Mouse (Mus musculus): Measurements from ENCODE around the gene Sun2. TPM values are rescaled to one million over a fixed set of nuclear protein-coding genes. Genes with fewer than 3 reads are reported as not detected.

Gene Sun2
- total RNA-seq, 2 experiments from 2014 or later: 26.3 to 43.4 TPM

GRCm38 (mm10) chr15:79691023-79691508, 51.3 kb downstream of the Sun2 start:
- intact Hi-C loops (cut with DNase I): no loop called here
- DNase-seq (ENCODE audit: low spot score in 2 of 2): no peak

- intact Hi-C loops (cut with DNase I): no loop called here
Measured at GRCm38 (mm10) chr15:79690426-79691022, 51.8 kb downstream of the Sun2 start, which contains the start of gene Gtpbp1. TSS of gene Gtpbp1 (plus strand) at chr15:79690845.

GRCm38 (mm10) chr15:79689662-79690425, 52.5 kb downstream of the Sun2 start:
- intact Hi-C loops (cut with DNase I): no loop called here
- DNase-seq (ENCODE audit: low spot score in 2 of 2): no peak

More at GRCm38 (mm10) chr15:79690426-79691022, 51.8 kb downstream of the Sun2 start, which contains the start of gene Gtpbp1:
- peak; percentile 99 to 100 for DNase-seq (ENCODE audit: low spot score in 2 of 2)

- intact Hi-C loops (cut with DNase I): loop anchor here (1.0 kb wide), 1 partner anchor 29 kb away; the partner anchor contains the start of gene Cby1
Measured at GRCm38 (mm10) chr15:79688268-79688956, 53.9 kb downstream of the Sun2 start.

GRCm38 (mm10) chr15:79687646-79688267, 54.6 kb downstream of the Sun2 start, which contains the start of gene Josd1:
TSS of gene Josd1 (minus strand) at chr15:79687919.
- peak; percentile 96 to 97 for DNase-seq (ENCODE audit: low spot score in 2 of 2)
- intact Hi-C loops (cut with DNase I): loop anchor here (1.0 kb wide), 1 partner anchor 28 kb away; the partner anchor contains the start of gene Cby1

More at GRCm38 (mm10) chr15:79688268-79688956, 53.9 kb downstream of the Sun2 start:
- DNase-seq (ENCODE audit: low spot score in 2 of 2): no peak

- intact Hi-C loops (cut with DNase I): no loop called here
- DNase-seq (ENCODE audit: low spot score in 2 of 2): no peak
Measured at GRCm38 (mm10) chr15:79687175-79687574, 55.2 kb downstream of the Sun2 start.

- intact Hi-C loops (cut with DNase I): no loop called here
Measured at GRCm38 (mm10) chr15:79686046-79686869, 56.1 kb downstream of the Sun2 start.

GRCm38 (mm10) chr15:79685141-79685641, 57.1 kb downstream of the Sun2 start:
- intact Hi-C loops (cut with DNase I): no loop called here
- no peak for DNase-seq (ENCODE audit: low spot score in 2 of 2)

More at GRCm38 (mm10) chr15:79686046-79686869, 56.1 kb downstream of the Sun2 start:
- peak; percentile 30 to 54 for DNase-seq (ENCODE audit: low spot score in 2 of 2)

GRCm38 (mm10) chr15:79684616-79685015, 57.7 kb downstream of the Sun2 start:
- intact Hi-C loops (cut with DNase I): no loop called here
- DNase-seq (ENCODE audit: low spot score in 2 of 2): no peak

- intact Hi-C loops (cut with DNase I): no loop called here
- peak; percentile 24 to 76 for DNase-seq (ENCODE audit: low spot score in 2 of 2)
Measured at GRCm38 (mm10) chr15:79683707-79684465, 58.5 kb downstream of the Sun2 start.

GRCm38 (mm10) chr15:79683146-79683545, 59.2 kb downstream of the Sun2 start:
- no peak for DNase-seq (ENCODE audit: low spot score in 2 of 2)
- intact Hi-C loops (cut with DNase I): no loop called here

- intact Hi-C loops (cut with DNase I): no loop called here
- DNase-seq (ENCODE audit: low spot score in 2 of 2): no peak
Measured at GRCm38 (mm10) chr15:79681973-79682372, 60.4 kb downstream of the Sun2 start.

GRCm38 (mm10) chr15:79677936-79678335, 64.4 kb downstream of the Sun2 start:
- DNase-seq (ENCODE audit: low spot score in 2 of 2): no peak
- intact Hi-C loops (cut with DNase I): no loop called here

Other genes with a start within 250 kb of the Sun2 start
- 100 to 1,000 TPM; 187 to 209 TPM for gene Kcnj4, start 237.3 kb downstream of the Sun2 start, total RNA-seq (2021)
- under 1 TPM; 0.41 to 0.55 TPM for gene Kdelr3, start 226.1 kb downstream of the Sun2 start, total RNA-seq (2021)
- gene Ddx17, start 195.8 kb downstream of the Sun2 start, total RNA-seq (2021): 100 to 1,000 TPM; 319 to 348 TPM
- 1 to 10 TPM; 1.2 TPM for gene Dmc1, start 137.4 kb downstream of the Sun2 start, total RNA-seq (2021)
- gene Fam227a, start 83.6 kb downstream of the Sun2 start, total RNA-seq (2021): 10 to 100 TPM in 1 of 2 experiments, 1 to 10 TPM in 1; 7.7 to 10.9 TPM
- gene Cby1, start 83.3 kb downstream of the Sun2 start, total RNA-seq (2021): 10 to 100 TPM; 51.2 to 53.6 TPM
- gene Tomm22, start 71.7 kb downstream of the Sun2 start, total RNA-seq (2021): 100 to 1,000 TPM in 1 of 2 experiments, 10 to 100 TPM in 1; 97.8 to 100 TPM
- 10 to 100 TPM; 71.7 to 71.8 TPM for gene Josd1, start 54.6 kb downstream of the Sun2 start, total RNA-seq (2021)
- 10 to 100 TPM; 42.5 to 47.7 TPM for gene Gtpbp1, start 51.7 kb downstream of the Sun2 start, total RNA-seq (2021)
- 10 to 100 TPM; 46.7 to 54.9 TPM for gene Dnal4, start 35.3 kb upstream of the Sun2 start, total RNA-seq (2021)
- 100 to 1,000 TPM; 898 to 921 TPM for gene Nptxr, start 62.2 kb upstream of the Sun2 start, total RNA-seq (2021)
- gene Npcd, start 91.7 kb upstream of the Sun2 start, total RNA-seq (2021): 10 to 100 TPM; 11.1 to 20.1 TPM
- 100 to 1,000 TPM; 445 to 462 TPM for gene Cbx6, start 92.2 kb upstream of the Sun2 start, total RNA-seq (2021)
- gene Apobec3, start 149.1 kb upstream of the Sun2 start, total RNA-seq (2021): 1 to 10 TPM; 3.7 to 4.0 TPM
- 10 to 100 TPM; 27.1 to 29.5 TPM for gene Cbx7, start 228.6 kb upstream of the Sun2 start, total RNA-seq (2021)

All from left cerebral cortex, postnatal 25 days (tissue).